Mouse (Mus musculus): ENCODE data around the gene Josd2. TPM values are rescaled to one million over a fixed set of nuclear protein-coding genes. Genes with fewer than 3 reads are reported as not detected.
A peak's percentile ranks its signal among the peaks of the same experiment; 100 is the strongest.

Josd2 gene
- polyA plus RNA-seq, 1 experiment from 2014 or later, result 115 TPM

DNA sequence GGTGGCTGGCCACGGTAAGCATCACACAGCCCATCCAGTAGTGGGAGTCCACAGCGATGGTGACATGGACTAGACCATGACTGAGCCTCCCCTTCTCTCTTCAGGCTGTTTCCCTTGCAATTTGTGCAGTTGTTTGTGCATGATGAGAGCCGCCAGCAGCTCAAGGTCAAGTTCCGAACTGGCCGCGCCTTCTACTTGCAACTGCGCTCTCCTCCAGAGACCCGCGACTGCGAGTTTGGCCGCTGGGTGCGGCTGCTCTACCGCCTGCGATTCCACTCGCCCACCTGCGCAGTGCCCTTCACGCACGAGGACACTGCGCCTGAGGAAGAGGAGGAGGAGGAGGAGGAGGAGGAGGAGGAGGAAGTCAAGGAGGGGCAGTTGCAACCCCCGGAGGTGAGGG is 32.3 kb downstream of the Josd2 start:
- no peak for ATAC-seq (ENCODE audit: low read depth)
- Histone ChIP-seq H3K9me3 (ENCODE audit: control insufficient read depth, low read length) (no peaks in the 10 kb centered on the region), H3K4me2 (ENCODE audit: low read depth, low read length) (no peak overlapping the region), H3K27ac (ENCODE audit: low read length) (no peak overlapping the region), H3K27me3 (ENCODE audit: control insufficient read depth, insufficient read depth, low read depth, low read length) (no peaks in the 10 kb centered on the region), H3K4me1 (replicated peaks; ENCODE audit: control insufficient read depth, insufficient read depth, low read length) (peaks cover 11% of the 10 kb centered on the region), H3K36me3 (ENCODE audit: control insufficient read depth, insufficient read depth, low read length) (no peaks in the 10 kb centered on the region), H3K9ac (ENCODE audit: low read length) (no peak overlapping the region), H3K4me3 (ENCODE audit: low read length) (no peak overlapping the region)
- WGBS, result 43% methylated on average over 20 of the region's 20 CpGs

GRCm38 (mm10) chr7:44501563-44502115 is 33.9 kb downstream of the Josd2 start:
- Histone ChIP-seq H3K27ac (ENCODE audit: low read length) (no peak overlapping the region), H3K4me2 (ENCODE audit: low read depth, low read length) (no peak overlapping the region), H3K4me3 (ENCODE audit: low read length) (no peak overlapping the region), H3K36me3 (ENCODE audit: control insufficient read depth, insufficient read depth, low read length) (no peaks in the 10 kb centered on the region), H3K4me1 (replicated peaks; ENCODE audit: control insufficient read depth, insufficient read depth, low read length) (peaks cover 3% of the 10 kb centered on the region; the same call in 1 of the 2 replicates), H3K9ac (ENCODE audit: low read length) (no peak overlapping the region), H3K27me3 (ENCODE audit: control insufficient read depth, insufficient read depth, low read depth, low read length) (no peaks in the 10 kb centered on the region), H3K9me3 (ENCODE audit: control insufficient read depth, low read length) (no peaks in the 10 kb centered on the region)
- 31% methylated on average over 5 of the region's 5 CpGs for WGBS
- ATAC-seq (ENCODE audit: low read depth), result peak; percentile 34; the same call in 1 of the 2 replicates

- Histone ChIP-seq H3K36me3 (ENCODE audit: control insufficient read depth, insufficient read depth, low read length) (no peaks in the 10 kb centered on the region), H3K9me3 (ENCODE audit: control insufficient read depth, low read length) (no peaks in the 10 kb centered on the region), H3K4me3 (ENCODE audit: low read length) (no peak overlapping the region), H3K27me3 (ENCODE audit: control insufficient read depth, insufficient read depth, low read depth, low read length) (no peaks in the 10 kb centered on the region; the same call in 1 of the 2 replicates), H3K9ac (ENCODE audit: low read length) (no peak overlapping the region), H3K4me2 (ENCODE audit: low read depth, low read length) (no peak overlapping the region), H3K4me1 (replicated peaks; ENCODE audit: control insufficient read depth, insufficient read depth, low read length) (no peaks in the 10 kb centered on the region), H3K27ac (ENCODE audit: low read length) (no peak overlapping the region)
- no peak for ATAC-seq (ENCODE audit: low read depth)
Measured at GRCm38 (mm10) chr7:44507491-44507890, 39.7 kb downstream of the Josd2 start.

DNA sequence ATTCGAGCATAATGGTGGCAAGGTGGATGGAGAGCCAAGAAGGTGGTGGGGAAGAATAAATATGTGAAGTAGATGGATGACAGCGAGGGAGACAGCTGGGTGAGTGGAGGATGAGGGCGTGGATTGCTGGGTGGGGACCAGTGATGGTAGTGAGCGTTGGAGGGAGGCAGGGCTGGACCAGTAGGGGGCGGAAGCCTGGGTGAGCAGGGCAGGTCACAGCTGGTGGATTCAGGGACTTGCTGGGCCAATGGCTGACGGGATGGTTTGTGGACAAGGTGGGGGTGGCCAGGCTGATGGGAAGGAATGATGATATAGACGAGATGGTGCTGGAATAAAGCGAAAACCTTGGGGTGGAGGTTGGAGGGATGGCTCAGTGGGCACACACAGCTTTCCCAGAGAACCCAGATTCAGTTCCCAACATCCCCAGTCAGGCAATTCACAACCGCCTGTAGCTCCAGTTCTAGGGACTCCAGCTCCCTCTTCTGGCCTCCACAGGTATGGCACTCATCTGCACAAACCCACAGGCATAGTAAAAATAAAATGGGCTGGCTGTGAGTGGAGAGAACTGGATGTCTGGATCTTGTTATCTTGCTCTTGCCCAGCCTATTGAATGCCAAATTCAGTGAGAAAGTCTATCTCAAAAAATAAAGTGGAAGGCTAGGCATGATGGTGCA is 51.6 kb downstream of the Josd2 start:
- 65% methylated on average over 9 of the region's 9 CpGs for WGBS
- no peaks in the 10 kb centered on the region for H3K36me3 ChIP-seq (ENCODE audit: control insufficient read depth, insufficient read depth, low read length)

GRCm38 (mm10) chr7:44520990-44521389 is 53.2 kb downstream of the Josd2 start:
- Histone ChIP-seq H3K27me3 (ENCODE audit: control insufficient read depth, insufficient read depth, low read depth, low read length) (peaks cover 29% of the 10 kb centered on the region), H3K4me1 (replicated peaks; ENCODE audit: control insufficient read depth, insufficient read depth, low read length) (peaks cover 16% of the 10 kb centered on the region)

More for the DNA sequence above, 51.6 kb downstream of the Josd2 start:
- Histone ChIP-seq H3K4me1 (replicated peaks; ENCODE audit: control insufficient read depth, insufficient read depth, low read length) (peaks cover 3% of the 10 kb centered on the region), H3K27me3 (ENCODE audit: control insufficient read depth, insufficient read depth, low read depth, low read length) (peaks cover 25% of the 10 kb centered on the region), H3K9ac (ENCODE audit: low read length) (no peak overlapping the region), H3K4me3 (ENCODE audit: low read length) (no peak overlapping the region), H3K9me3 (ENCODE audit: control insufficient read depth, low read length) (no peaks in the 10 kb centered on the region), H3K27ac (ENCODE audit: low read length) (no peak overlapping the region), H3K4me2 (ENCODE audit: low read depth, low read length) (no peak overlapping the region)
- no peak for ATAC-seq (ENCODE audit: low read depth)

More at GRCm38 (mm10) chr7:44520990-44521389, 53.2 kb downstream of the Josd2 start:
- 56% methylated on average over 3 of the region's 3 CpGs for WGBS
- no peak overlapping the region for H3K4me3 ChIP-seq (ENCODE audit: low read length)
- no peaks in the 10 kb centered on the region for H3K36me3 ChIP-seq (ENCODE audit: control insufficient read depth, insufficient read depth, low read length)
- H3K27ac ChIP-seq (ENCODE audit: low read length), result no peak overlapping the region
- no peak overlapping the region for H3K4me2 ChIP-seq (ENCODE audit: low read depth, low read length)
- H3K9me3 ChIP-seq (ENCODE audit: control insufficient read depth, low read length), result no peaks in the 10 kb centered on the region
- no peak overlapping the region for H3K9ac ChIP-seq (ENCODE audit: low read length)
- ATAC-seq (ENCODE audit: low read depth), result no peak

Small RNA genes within 50 kb of the gene (microRNA-seq; reads per million reads assigned to microRNA genes)
- 0.59 reads per million for gene Mir7052

Other genes starting within 250 kb of the Josd2 start
- not detected in 2 replicates for gene Klk1, start 242.6 kb upstream of the Josd2 start, polyA plus RNA-seq (2015; fragmentation: Nextera tagmentation; extraction: Ambion mirVana)
- not detected in 2 replicates for gene Gm36864, start 231.8 kb upstream of the Josd2 start, polyA plus RNA-seq (2015; fragmentation: Nextera tagmentation; extraction: Ambion mirVana)
- gene 1700028J19Rik, start 221.3 kb upstream of the Josd2 start, polyA plus RNA-seq (2015; fragmentation: Nextera tagmentation; extraction: Ambion mirVana), result 0.96 and 0.97 TPM in 2 replicates
- gene 2410002F23Rik, start 221.3 kb upstream of the Josd2 start, polyA plus RNA-seq (2015; fragmentation: Nextera tagmentation; extraction: Ambion mirVana), result 113 and 123 TPM in 2 replicates
- gene Acp4, start 210.6 kb upstream of the Josd2 start, polyA plus RNA-seq (2015; fragmentation: Nextera tagmentation; extraction: Ambion mirVana), result not detected in 2 replicates
- gene Gm15517, start 206.5 kb upstream of the Josd2 start, polyA plus RNA-seq (2015; fragmentation: Nextera tagmentation; extraction: Ambion mirVana), result not detected in 2 replicates
- gene Clec11a, start 161.1 kb upstream of the Josd2 start, polyA plus RNA-seq (2015; fragmentation: Nextera tagmentation; extraction: Ambion mirVana), result 3.0 and 3.2 TPM in 2 replicates
- 0.96 and 1.1 TPM in 2 replicates for gene Shank1, start 157.7 kb upstream of the Josd2 start, polyA plus RNA-seq (2015; fragmentation: Nextera tagmentation; extraction: Ambion mirVana)
- gene Syt3, start 83.9 kb upstream of the Josd2 start, polyA plus RNA-seq (2015; fragmentation: Nextera tagmentation; extraction: Ambion mirVana), result 2.1 and 2.3 TPM in 2 replicates
- gene 1700008O03Rik, start 82.2 kb upstream of the Josd2 start, polyA plus RNA-seq (2015; fragmentation: Nextera tagmentation; extraction: Ambion mirVana), result 1.2 and 1.5 TPM in 2 replicates
- gene Lrrc4b, start 39.0 kb upstream of the Josd2 start, polyA plus RNA-seq (2015; fragmentation: Nextera tagmentation; extraction: Ambion mirVana), result 0.36 and 0.57 TPM in 2 replicates
- gene Aspdh, start 2.6 kb upstream of the Josd2 start, polyA plus RNA-seq (2015; fragmentation: Nextera tagmentation; extraction: Ambion mirVana), result 0.62 and 1.3 TPM in 2 replicates
- 94.0 TPM in 2 replicates for gene Emc10, start 28.5 kb downstream of the Josd2 start, polyA plus RNA-seq (2015; fragmentation: Nextera tagmentation; extraction: Ambion mirVana)
- gene Fam71e1, start 28.6 kb downstream of the Josd2 start, polyA plus RNA-seq (2015; fragmentation: Nextera tagmentation; extraction: Ambion mirVana), result 9.5 and 9.9 TPM in 2 replicates
- gene Mybpc2, start 56.7 kb downstream of the Josd2 start, polyA plus RNA-seq (2015; fragmentation: Nextera tagmentation; extraction: Ambion mirVana), result 0.63 and 1.2 TPM in 2 replicates
- gene Spib, start 64.1 kb downstream of the Josd2 start, polyA plus RNA-seq (2015; fragmentation: Nextera tagmentation; extraction: Ambion mirVana), result 0.33 and 1.1 TPM in 2 replicates
- 100 and 109 TPM in 2 replicates for gene Pold1, start 80.9 kb downstream of the Josd2 start, polyA plus RNA-seq (2015; fragmentation: Nextera tagmentation; extraction: Ambion mirVana)
- gene Nr1h2, start 86.0 kb downstream of the Josd2 start, polyA plus RNA-seq (2015; fragmentation: Nextera tagmentation; extraction: Ambion mirVana), result 86.2 and 87.0 TPM in 2 replicates
- 93.0 and 140 TPM in 2 replicates for gene Napsa, start 104.4 kb downstream of the Josd2 start, polyA plus RNA-seq (2015; fragmentation: Nextera tagmentation; extraction: Ambion mirVana)
- 1.5 and 2.1 TPM in 2 replicates for gene Kcnc3, start 122.7 kb downstream of the Josd2 start, polyA plus RNA-seq (2015; fragmentation: Nextera tagmentation; extraction: Ambion mirVana)
- gene Myh14, start 202.9 kb downstream of the Josd2 start, polyA plus RNA-seq (2015; fragmentation: Nextera tagmentation; extraction: Ambion mirVana), result 38.8 and 39.4 TPM in 2 replicates
- not detected in 2 replicates for gene Izumo2, start 240.8 kb downstream of the Josd2 start, polyA plus RNA-seq (2015; fragmentation: Nextera tagmentation; extraction: Ambion mirVana)